Mouse (Mus musculus): ENCODE measurements around the gene Kbtbd13. TPM values are rescaled to one million over a fixed set of nuclear protein-coding genes. Genes with fewer than 3 reads are reported as not detected.

Gene Kbtbd13
- 0.16 TPM for polyA plus RNA-seq (2014; fragmentation: Illumina TruSeq; extraction: RNeasy Lipid Tissue Mini Kit (QIAGEN cat#74804); ENCODE audit: low read depth, low replicate concordance)

DNA sequence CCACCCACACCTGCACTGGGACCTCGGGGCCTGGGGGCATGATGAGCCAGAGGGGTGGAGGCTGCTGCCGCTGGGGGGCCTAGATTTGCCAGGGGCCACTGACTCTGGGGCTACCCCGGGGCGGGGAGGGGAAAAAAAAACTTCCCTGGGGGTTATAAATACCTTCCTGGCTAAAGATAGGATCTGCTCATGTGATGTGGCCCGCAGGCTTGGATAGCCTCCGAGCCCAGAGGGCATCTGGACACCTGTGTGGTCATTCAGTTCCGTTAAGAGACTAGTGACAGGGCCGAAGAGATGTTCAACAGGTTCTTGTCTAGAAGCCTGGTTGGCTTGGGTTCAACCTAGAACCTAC lies at the start of gene Kbtbd13:
TSS of gene Kbtbd13 (minus strand) at position 40 of the 352 bp plus-strand sequence.

DNA sequence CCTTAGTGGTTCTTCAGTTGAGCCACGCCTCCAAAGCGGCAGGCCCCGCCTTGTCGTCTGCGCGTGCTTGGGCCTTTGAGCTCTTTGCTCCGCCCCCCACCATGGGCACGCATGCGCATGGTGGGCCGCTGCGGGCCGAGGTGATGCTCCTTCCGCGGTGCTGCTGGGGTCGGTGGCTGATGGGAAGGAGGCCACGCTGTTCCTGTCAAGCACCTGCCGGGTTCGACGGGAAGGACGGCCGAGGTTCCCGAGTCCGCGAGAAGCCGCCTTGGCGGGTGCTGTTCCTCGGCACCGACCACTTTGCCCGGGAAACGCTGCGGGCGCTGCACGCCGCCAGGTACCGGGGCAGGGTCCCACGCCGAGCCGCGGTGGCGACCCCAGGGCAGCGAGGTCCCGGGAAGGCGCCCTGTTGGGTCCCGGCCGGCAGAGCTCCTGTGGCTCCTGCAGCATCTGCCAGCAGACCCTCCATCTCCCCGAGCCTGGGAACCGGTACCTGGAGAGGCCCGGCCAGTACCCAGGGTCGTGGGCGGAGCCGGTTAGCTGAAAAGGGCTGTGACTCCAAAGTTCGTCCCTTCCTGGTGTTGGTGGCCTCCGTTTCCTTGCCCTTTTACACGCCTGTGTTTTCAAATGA lies 44.3 kb upstream of the Kbtbd13 start, which contains the start of gene Mtfmt:
TSS of gene Mtfmt (plus strand) at position 112 of the 631 bp plus-strand sequence.

DNA sequence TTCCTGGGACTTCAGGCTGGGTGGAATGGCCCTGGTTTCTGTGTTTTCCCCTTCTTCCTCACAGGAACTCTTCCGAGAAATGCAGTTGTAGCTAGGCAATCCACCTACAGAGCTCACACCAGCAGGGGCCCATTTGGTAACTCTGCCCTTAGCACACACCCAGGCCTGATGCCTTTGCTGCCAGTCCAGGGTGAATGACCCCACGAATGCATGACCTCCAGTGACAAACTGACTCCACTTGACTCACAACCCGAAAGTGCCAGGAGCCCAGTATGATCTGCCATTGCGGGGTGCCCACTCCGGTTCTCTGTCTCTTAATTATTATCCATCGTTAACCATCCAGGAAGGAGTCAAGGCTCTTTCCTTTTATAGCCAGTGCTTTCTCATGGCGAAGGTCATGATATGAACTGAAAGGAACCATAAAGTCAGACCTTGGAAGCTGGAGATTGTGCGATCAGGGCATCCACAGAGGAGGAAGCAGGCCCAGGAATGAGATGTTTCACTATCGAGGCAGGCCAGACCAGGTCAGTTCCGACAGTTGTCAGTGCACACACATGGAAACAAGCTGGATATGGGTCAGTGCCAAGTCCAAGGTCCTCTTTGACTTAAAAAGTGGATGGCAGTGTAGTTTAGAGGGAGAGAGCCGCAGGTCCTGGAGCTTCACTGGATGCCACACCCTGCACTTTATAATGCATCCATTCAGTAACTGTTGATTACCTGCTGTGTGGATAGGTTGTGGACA lies 31.5 kb upstream of the Kbtbd13 start, which contains the start of gene Slc51b:
TSS of gene Slc51b (minus strand) at position 196 of the 742 bp plus-strand sequence.

GRCm38 (mm10) chr9:65398279-65398678 lies 6.8 kb upstream of the Kbtbd13 start, which contains the start of gene Rasl12:
Rasl12 (plus strand) TSS chr9:65398506.

GRCm38 (mm10) chr9:65360641-65361448 lies 30.6 kb downstream of the Kbtbd13 start, which contains the start of gene Ubap1l:
Ubap1l (plus strand) TSS chr9:65361041.

DNA sequence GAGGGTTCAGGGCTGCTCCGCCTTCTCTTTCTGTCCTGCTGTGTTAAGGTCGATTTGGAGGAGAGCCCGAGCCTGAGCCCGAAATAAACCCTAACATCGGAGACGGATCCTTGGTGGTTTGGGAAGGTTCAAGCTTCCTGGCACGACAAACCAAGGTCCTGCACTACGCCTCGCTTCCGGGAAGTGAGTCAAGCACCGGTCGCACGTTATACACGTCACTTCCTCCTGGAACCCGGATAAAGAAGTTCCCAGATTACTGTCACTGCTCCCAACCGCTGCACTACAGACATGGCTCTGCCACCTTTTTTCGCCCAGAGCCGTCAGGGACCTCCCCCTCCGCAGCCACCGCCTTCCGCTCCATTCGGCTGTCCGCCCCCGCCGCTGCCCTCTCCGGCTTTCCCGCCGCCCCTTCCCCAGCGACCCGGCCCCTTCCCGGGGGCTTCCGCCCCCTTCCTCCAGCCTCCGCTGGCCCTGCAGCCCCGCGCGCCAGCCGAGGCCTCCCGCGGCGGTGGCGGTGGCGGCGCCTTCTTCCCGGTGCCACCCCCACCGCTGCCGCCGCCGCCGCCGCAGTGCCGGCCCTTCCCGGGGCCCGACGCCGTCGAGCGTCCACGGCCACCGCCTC lies 45.5 kb downstream of the Kbtbd13 start, which contains the start of gene Pdcd7:
TSS of gene Pdcd7 (plus strand) at position 251 of the 622 bp plus-strand sequence.

Other genes with a start within 250 kb of the Kbtbd13 start
- gene Parp16, start 196.3 kb downstream of the Kbtbd13 start, polyA plus RNA-seq (2014; fragmentation: Illumina TruSeq; extraction: RNeasy Lipid Tissue Mini Kit (QIAGEN cat#74804); ENCODE audit: low read depth, low replicate concordance): 10.5 TPM
- gene Cilp, start 126.5 kb downstream of the Kbtbd13 start, polyA plus RNA-seq (2014; fragmentation: Illumina TruSeq; extraction: RNeasy Lipid Tissue Mini Kit (QIAGEN cat#74804); ENCODE audit: low read depth, low replicate concordance): 0.21 TPM
- gene Clpx, start 97.4 kb downstream of the Kbtbd13 start, polyA plus RNA-seq (2014; fragmentation: Illumina TruSeq; extraction: RNeasy Lipid Tissue Mini Kit (QIAGEN cat#74804); ENCODE audit: low read depth, low replicate concordance): 578 TPM
- gene Pdcd7, start 45.5 kb downstream of the Kbtbd13 start, polyA plus RNA-seq (2014; fragmentation: Illumina TruSeq; extraction: RNeasy Lipid Tissue Mini Kit (QIAGEN cat#74804); ENCODE audit: low read depth, low replicate concordance): 4.7 TPM
- gene Ubap1l, start 30.6 kb downstream of the Kbtbd13 start, polyA plus RNA-seq (2014; fragmentation: Illumina TruSeq; extraction: RNeasy Lipid Tissue Mini Kit (QIAGEN cat#74804); ENCODE audit: low read depth, low replicate concordance): not detected
- not detected for gene Rasl12, start 6.9 kb upstream of the Kbtbd13 start, polyA plus RNA-seq (2014; fragmentation: Illumina TruSeq; extraction: RNeasy Lipid Tissue Mini Kit (QIAGEN cat#74804); ENCODE audit: low read depth, low replicate concordance)
- gene Slc51b, start 31.3 kb upstream of the Kbtbd13 start, polyA plus RNA-seq (2014; fragmentation: Illumina TruSeq; extraction: RNeasy Lipid Tissue Mini Kit (QIAGEN cat#74804); ENCODE audit: low read depth, low replicate concordance): 6.3 TPM
- gene Mtfmt, start 44.1 kb upstream of the Kbtbd13 start, polyA plus RNA-seq (2014; fragmentation: Illumina TruSeq; extraction: RNeasy Lipid Tissue Mini Kit (QIAGEN cat#74804); ENCODE audit: low read depth, low replicate concordance): 10.0 TPM
- 57.9 TPM for gene Spg21, start 69.3 kb upstream of the Kbtbd13 start, polyA plus RNA-seq (2014; fragmentation: Illumina TruSeq; extraction: RNeasy Lipid Tissue Mini Kit (QIAGEN cat#74804); ENCODE audit: low read depth, low replicate concordance)
- gene Ankdd1a, start 128.5 kb upstream of the Kbtbd13 start, polyA plus RNA-seq (2014; fragmentation: Illumina TruSeq; extraction: RNeasy Lipid Tissue Mini Kit (QIAGEN cat#74804); ENCODE audit: low read depth, low replicate concordance): not detected
- 1.1 TPM for gene Plekho2, start 188.4 kb upstream of the Kbtbd13 start, polyA plus RNA-seq (2014; fragmentation: Illumina TruSeq; extraction: RNeasy Lipid Tissue Mini Kit (QIAGEN cat#74804); ENCODE audit: low read depth, low replicate concordance)
- gene Pif1, start 195.5 kb upstream of the Kbtbd13 start, polyA plus RNA-seq (2014; fragmentation: Illumina TruSeq; extraction: RNeasy Lipid Tissue Mini Kit (QIAGEN cat#74804); ENCODE audit: low read depth, low replicate concordance): not detected
- 30.4 TPM for gene Rbpms2, start 238.0 kb upstream of the Kbtbd13 start, polyA plus RNA-seq (2014; fragmentation: Illumina TruSeq; extraction: RNeasy Lipid Tissue Mini Kit (QIAGEN cat#74804); ENCODE audit: low read depth, low replicate concordance)

Data from liver, adult 10 weeks (tissue).